Mouse (Mus musculus) erythroid progenitor cell, adult 5-6 weeks (primary cell): ENCODE data around the gene Gtsf1l. TPM values are rescaled to one million over a fixed set of nuclear protein-coding genes. Genes with fewer than 3 reads are reported as not detected.
"Not testable (repeated sequence)": the region's sequence is repeated elsewhere in the genome, so short reads cannot be mapped to it uniquely, and the experiment has no call there.

Experiments
- ATAC-seq: replicated peaks from 2 replicates; pipeline ENCODE4 v1.8.0; 2016; ENCODE audit warnings: moderate number of reproducible peaks, mild to moderate bottlenecking, moderate TSS enrichment, inconsistent platforms; ENCODE audit not compliant: poor library complexity, low FRiP score, severe bottlenecking
- total RNA-seq, 2 experiments: library from RNA; stranded (forward) in 1 of 2; stranded (reverse) in 1 of 2; fragments of 150-400 nt in 1 of 2; fragments of 186-747, 209-891 nt in 1 of 2; gene quantifications; 2 replicates each; pipeline versions ENCODE4 v1.2.3 to v1.2.4; 2015 to 2017; ENCODE audit warnings: low replicate concordance in 2 of 2

Gtsf1l gene
- total RNA-seq, 2 experiments from 2014 or later, result not detected

DNA sequence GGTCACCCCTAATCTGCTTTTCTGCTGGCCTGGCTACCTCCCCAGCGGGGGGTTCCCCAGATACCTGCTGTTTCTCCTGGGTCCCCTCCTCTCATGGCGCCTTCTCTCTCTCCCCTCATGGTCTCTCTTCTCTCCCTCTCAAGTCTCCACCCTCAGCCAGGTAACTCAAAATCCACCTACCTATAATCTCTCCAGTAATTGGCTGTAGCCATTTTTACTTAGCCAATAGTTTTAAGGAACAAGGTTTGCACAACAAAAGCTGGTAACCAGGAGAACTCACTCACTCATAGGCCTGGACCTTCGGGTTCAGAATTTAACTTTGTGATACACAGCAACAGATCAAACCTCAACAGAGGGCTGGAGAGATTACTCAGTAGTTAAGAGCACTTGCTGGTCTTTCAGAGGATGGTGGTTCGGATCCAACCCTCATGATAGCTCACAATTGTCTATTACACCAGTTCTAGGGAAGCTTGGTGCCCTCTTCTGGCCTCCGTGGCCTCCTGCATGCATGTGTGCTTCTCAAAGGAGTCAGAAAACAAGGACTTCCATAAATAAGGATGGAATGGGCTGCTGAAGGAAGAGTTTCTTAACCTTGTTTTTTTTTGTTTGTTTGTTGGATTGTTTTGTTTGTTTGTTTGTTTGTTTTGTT, 1.9 kb upstream of the Gtsf1l start:
- no peak for ATAC-seq

DNA sequence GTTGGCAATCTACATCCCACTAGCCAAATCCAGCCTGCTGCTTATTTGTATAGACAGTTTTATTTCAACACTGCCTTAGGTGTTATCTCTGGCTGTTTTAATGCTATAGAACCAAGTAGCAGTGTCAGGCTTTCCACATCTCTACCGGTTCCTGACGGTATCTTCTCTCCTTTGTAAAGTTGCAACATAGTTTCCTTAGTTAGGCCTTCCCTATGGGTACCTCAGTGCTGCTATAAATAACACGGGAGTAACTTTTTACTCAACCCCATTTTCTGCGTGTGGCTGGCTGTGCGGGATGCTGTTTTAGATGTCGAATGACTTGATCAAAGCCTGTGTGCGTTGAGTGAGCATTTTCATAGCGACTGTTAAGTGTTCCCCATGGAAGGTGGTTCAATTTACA, 1.1 kb downstream of the Gtsf1l start:
- ATAC-seq, result no peak

DNA sequence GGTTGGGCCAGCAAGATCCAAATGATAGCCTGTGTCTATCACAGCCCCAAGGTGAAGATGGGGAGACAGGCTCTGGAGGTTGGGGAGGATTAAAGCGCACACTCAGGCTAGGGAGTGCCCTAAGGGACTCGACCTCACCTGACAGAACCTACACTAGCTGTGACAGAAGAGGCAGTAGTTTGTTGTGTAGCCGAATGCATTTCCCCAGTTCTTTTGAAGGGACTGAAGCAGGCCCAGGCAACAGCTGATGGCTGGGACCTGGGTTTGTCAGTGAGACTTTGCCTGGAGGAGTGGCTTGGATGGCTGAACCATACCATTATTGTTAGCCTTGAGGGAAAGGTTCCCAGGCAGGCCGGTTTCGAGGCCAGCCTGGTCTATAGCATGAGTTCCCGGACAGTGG, 2.6 kb downstream of the Gtsf1l start:
- ATAC-seq, result no peak

DNA sequence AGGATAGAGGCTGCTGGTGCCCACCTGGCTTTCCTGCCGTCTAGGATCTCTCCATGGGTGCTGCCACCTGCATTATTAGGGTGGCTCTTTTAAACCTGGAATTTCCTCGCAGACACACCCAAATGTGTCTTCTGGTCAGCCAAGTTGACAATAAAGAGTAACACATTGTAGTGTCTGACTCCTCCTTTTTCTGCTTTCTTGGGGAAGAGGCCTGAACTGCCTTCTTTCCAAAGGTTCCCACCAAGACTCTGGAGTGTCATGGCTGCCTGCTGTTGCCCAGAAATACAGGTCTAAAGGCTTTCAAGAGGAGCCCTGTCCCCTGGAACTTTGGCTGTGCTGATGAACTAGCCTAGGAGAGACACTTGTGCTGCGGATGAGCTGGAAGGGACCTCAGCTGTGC, 3.1 kb downstream of the Gtsf1l start:
- ATAC-seq, result no peak

DNA sequence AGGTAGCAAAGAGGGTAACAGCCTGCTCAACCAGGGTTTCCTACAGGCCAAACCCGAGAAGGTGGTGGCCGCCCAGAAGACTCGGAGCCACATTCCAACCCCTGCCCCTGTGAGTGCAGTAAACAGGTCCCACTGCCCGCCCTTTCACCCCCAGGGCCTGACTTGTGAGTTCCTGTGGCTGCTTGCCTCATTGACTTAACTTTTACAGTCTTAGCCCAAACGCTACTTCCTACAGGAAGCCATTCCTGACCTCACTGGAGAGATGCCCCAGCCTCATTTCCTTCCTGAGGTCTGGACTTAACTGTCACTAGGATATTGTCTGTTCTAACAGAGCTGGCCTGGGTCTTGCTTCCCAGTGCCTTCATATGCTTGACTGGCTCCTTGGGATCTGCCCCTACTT, 5.1 kb downstream of the Gtsf1l start:
- ATAC-seq, result no peak

DNA sequence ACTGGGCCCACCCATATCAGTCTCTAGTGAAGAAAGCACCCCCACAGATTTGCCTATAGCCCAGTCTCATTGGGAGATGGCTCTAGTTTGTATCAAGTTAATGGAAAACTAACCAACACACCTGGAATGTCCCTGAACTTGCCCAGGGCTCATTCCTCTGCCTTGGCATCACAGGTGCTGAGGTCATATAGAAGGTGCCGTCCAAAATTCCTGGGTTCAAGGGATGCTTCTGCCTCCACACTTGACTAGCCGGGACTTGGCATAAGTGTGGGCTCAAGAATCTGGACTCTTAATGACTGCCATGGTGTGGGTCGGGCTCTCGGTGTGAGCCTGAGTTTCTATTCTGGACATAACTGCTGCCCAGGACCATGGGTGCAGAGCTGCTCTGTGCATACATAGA, 8.6 kb downstream of the Gtsf1l start:
- no peak for ATAC-seq

DNA sequence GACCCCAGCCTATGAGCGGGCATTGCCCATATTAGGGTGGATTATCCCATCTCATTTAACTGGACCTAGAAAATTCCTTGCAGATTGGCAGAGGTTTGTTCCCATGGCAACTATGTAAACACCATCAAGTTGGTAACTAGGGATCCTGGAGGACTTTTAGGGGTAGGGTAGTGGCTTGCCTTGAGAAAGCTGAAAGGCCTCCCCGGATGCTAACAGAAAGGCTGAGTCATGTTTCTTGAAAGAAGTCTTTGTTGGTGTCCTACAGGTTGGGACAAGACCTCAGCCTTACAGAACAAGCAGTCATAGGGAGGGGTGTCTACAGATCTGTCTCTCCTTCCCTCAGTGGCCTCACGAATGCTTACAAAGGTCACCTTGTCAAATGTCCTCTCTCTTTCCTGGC, 12.4 kb downstream of the Gtsf1l start:
- no peak for ATAC-seq

DNA sequence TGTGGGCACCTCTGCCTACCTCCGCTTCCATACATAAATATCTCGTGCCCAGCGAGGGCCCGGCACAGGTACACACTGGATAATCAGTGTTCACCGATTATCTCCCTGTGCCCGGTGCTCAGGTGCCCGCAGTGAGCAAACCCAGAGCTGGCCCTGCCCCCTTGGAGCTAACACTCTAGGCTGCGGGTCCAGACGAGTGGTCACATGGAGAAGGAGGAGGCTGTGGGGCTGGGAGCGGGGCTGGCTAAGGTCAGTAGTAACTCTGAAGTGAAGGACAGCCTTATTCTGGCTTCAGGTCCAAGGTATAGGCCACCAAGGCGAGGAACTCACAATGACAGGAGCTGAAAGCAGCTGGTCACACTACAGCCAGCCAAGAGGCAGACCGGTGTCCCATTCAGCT, 12.8 kb downstream of the Gtsf1l start:
- ATAC-seq, result no peak

DNA sequence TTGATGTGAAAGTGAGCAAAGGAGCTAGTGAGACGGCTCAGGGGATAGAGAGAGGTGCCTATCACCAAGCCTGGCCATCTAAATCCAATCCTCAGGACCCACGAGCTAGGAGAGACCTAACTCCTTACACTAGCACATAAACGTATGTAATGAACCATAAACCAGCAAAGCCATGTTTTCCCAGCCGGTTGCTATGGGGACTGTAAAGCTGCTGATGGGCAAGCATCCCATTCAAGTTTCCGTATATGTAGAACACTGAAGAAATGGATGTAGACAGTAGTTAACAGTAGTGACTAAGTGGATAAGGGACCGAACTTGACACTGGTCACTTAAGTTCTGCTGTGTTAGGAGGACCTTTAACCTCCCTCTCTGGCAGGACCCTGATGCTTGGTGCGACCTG, 13.6 kb downstream of the Gtsf1l start:
- ATAC-seq, result no peak

DNA sequence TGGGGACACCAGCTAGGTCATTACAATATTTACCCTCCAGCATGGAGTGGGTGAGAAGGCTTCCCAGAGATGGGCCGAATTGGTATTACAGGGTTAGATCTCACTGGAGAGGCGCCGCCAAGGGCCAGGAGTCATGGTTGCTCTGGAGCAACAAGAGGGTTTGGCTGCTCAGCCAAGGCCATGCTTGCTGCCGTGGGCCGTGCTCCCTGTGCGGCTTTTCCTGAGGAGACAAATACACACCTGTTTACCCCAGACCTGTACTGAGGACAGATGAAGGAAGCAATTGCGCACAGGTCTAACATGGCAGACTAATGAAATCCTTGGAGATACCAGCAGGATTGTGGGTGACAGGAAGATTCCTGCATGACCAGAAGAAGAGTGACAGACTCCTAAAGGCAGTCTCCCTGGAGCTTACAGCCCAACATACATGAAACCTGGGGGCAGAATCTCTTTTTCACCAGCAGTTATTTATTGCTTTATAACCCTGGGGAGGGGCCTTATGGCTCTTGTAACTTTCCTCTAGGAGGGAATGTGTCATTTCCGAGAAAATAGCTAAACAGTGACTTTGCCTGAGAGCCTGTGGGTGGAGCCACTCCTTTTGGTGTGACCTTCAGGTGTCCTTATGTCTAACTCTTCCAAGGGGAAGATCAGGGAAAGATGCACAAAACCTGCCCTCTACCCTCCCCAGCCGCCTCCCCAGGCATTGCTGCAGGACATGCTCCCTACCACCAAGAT, 14.5 kb downstream of the Gtsf1l start:
- no peak for ATAC-seq

DNA sequence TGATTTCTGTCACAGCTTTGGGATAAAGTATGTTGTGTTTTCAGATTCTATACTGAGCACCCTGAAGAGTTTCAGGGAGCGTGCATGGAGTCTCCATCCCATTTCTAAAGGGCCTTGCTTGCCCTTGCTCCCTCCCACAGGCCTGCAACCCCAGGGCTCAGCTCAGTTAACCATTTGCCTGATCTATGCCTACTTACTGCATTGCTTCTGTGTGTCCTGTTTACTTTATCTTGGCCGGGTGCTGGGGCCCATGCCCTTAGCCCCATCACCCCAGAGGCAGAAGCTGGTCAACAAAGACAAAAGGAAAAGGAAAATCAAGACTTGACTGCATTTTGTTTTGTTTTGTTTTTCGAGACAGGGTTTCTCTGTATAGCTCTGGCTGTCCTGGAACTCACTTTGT, 16.1 kb downstream of the Gtsf1l start:
- no peak for ATAC-seq

DNA sequence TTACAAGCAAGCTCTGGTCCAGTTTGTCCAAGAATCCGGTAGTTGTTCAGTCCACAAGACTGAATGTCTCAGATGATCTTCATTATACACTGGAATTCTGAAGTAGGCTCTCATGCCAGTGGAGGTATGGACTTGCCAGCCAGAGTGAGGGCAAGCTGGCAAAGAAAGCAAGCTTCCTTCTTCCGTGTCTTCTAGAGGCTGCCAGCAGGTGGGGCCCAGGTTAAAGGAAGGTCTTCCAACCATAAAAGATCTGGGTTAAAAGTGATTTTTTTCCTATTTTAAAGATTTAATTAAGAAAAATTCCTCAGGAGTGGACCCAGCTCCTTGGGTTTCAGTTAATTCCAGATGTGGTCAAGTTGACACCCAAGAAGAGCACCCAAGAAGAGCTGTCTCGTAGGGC, 17.4 kb downstream of the Gtsf1l start:
- no peak for ATAC-seq

DNA sequence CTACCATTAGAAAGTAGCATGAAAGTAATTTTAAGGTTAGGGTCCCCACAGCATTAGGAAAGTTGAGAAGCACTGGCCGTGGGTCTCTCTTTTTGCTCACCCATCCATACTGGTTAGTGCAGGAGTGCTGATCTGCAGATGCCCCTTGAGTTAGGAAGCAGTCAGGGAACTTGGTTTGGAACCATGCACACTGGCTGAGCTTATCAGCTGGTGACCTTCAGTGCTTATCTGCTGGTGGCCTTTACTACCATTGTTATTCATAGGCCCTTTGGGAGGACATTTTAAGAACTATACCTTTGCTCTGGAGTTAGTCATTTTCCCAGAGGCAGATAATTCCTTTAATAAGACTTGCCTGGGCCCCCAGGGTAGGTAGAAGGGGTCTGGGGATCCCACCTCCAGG, 20.4 kb downstream of the Gtsf1l start:
- ATAC-seq, result no peak

DNA sequence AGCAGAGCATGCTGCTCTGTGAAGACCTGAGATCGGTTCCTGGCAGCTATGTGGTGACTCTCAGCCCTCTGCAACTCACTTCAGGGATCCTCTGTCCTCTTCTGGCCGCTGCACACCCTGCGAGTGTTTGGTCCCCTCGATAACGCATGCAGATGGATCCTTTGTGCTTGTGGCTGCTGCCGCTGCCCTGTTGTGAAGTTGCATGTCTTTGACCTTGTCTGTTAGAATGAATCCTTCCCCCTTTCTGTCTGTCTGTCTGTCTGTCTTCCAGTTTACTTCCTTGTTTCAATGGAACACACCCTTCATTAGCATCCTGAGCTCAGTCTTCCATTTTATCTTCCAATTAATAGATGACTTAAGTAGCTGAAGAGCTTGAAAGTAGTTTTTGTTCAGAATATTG, 21.3 kb downstream of the Gtsf1l start:
- ATAC-seq, result no peak

DNA sequence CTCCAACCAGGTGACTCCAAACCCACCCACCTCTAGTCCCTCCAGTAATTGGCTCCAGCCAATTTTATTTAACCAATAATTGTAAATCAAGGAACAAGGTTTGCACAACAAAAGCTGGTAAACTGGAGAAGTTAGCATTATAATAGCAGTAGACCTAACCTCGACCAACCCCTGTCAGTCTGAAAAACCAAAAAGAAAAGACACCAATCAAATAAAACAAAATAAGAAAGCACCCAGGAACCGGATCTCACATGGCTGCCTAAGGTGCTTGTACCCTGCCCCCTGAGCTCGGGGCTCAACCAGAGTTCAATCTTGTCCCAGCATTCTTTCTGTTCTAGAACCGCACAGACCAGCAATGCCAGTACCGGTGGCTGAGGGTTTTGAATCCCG, 25.5 kb downstream of the Gtsf1l start:
- ATAC-seq, result no peak

DNA sequence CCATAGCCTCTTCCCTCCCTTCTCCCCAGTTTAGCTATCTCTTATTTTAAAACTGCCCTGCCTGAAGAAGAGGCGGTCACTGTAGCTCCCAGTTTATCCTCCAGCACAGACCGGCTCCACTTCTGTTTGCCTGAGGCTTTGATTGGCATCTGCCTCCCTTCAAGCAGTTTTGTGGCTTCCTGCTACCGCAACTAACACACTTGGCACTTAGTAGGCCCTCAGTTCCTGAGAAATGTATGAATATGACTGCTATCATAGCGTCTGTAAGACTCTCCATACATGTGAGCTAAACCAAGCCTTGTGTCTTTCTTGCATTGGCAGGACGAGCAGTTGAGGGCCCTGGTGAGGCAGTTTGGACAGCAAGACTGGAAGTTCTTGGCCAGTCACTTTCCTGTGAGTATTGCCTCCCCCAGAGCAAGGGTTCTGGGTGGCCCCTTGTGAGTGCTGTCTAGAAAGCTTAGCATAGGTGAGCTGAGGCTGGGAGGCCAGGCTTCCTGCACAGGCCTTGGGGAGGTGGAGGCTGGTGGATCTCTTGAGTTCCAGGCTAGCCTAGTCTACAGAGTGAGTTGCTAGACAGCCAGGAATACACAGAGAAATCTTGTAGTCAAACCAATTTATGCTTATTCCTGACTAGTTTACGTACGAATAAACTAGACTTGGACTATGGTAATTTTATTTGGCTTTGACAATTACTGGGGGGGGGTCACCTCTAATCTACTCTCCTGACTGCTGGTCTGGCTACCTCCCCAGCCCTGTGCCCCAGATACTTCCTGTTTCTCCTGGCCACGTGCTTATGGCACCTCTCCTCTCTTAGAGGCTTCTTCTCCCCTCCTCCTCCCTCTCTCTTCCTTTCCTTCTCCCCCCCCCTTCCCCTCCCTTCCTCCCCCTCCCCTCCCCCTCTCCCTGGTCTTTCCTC, 26.2 kb downstream of the Gtsf1l start:
- ATAC-seq, result no peak

DNA sequence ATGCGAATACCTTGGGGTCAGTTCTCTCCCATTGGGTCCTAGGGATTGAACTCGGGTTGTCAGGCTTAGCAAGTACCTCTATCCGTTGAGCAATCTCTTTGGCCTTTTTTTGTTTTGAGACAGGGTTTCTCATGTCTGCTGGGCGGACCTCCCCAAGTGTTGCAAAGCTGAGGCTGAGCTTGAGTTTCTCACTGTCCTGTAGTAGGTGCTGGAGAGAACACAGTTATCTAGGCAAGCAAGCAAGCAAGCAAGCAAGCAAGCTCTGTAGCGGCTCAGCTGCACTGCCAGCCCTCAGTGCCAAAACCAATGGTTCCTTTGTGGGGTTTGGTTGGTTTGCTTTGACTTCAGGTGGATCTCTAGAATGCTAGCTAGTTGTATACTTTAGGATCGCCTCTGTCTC, 27.0 kb downstream of the Gtsf1l start:
- no peak for ATAC-seq

DNA sequence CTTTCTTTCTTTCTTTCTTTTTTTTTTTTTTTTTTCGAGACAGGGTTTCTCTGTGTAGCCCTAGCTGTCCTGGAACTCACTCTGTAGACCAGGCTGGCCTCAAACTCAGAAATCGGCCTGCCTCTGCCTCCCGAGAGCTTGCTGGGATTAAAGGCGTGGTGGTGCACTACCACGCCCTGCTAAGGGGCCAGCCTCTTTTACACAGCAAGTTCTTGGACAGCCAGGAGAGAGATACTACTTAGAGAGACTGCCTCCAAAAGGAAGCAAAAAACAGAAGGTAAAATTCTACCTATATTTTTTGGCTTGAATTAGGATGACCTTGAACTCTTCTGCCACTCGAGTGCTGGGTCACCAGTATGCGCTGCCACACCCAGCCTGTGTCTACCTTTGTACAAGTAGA, 28.7 kb downstream of the Gtsf1l start:
- ATAC-seq, result not testable (repeated sequence)

DNA sequence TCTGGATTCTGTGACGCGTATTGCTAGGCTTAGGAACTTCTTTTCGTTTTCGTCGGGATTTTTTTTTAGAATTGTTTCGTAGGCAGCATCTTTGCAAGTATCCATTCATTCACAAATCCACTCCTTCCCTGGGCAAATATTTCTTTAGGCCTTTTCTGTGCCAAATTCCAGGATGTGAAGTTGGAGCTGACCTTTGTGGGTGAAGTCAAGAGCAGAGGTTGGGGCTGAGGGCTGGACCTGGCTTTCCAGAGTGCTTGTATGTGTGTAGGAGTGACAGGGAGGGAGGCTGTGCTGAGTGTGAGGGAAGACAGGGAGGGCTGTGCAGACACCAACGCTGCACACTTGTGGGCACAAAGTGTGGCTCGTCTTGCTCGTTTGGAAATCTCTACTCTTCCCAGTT, 31.1 kb downstream of the Gtsf1l start:
- ATAC-seq, result no peak

DNA sequence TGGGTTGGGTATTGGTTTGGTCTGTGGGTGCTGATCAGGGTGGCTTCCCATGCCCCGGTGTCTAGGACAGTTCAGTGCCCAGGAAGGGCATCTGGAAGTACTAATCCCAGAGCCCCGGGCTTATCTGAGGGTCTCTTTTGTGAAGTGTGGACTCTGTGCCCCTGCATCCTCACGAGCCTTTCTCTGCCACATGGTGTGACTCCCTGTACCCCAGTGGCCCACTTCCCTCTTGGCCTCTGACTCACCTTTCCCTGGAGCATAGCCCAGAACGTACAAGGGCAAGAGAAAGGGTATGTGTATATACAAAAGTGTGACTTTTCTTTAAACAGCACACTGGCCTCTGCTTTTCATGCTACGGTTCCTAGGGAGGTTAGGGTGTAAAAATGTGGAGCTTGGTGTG, 31.9 kb downstream of the Gtsf1l start:
- 0 out of 2 replicates have a peak, but pooled peaks have one; percentile 1 for ATAC-seq
